ENCODE assay signal across 10 mouse cellular contexts in genomic region chr17:49852183-49852582, GRCm38 (mm10).
A peak's percentile ranks its signal among the peaks of the same experiment; 100 is the strongest.
DNase-seq lines count a peak whose midpoint lies in the region; ATAC-seq and TF ChIP-seq lines count a peak whose summit lies in the region.
"Had no signal": no experiment of that assay in that cellular context is flagged by ENCODE, and none has a peak within 500 bp of the region (broad histone marks: within the 10 kb centered on the region; RNA-seq: fewer than 3 reads in every experiment).

No protein-coding gene starts in this region.

- H3K27ac ChIP-seq in gastrocnemius, adult 2 months, result peak overlapping the region; percentile 35
- H3K27ac ChIP-seq: hindbrain, embryonic 14.5 days; liver, embryonic 13.5 days; neural tube, embryonic 12.5 days had no signal

- TF ChIP-seq CTCF in gastrocnemius, adult 2 months (IDR thresholded peaks at IDR 0.05), result peak; percentile 71

- peak; percentile 35 for DNase-seq in layer of hippocampus, adult 11-12 months (ENCODE audit: low spot score)
- DNase-seq in layer of hippocampus, adult 9-10 months (ENCODE audit: low spot score), result no peak
- peak; percentile 48 for DNase-seq in MN1 (ENCODE audit: low spot score)
- peak; percentile 68 for DNase-seq in gastrocnemius, adult 2 months
- peak; percentile 42 for DNase-seq in kidney, postnatal 10 days
- DNase-seq in urinary bladder, adult 2 months (ENCODE audit: low spot score), result no peak
- DNase-seq: liver, embryonic 13.5 days had no signal

- no peak for ATAC-seq in megakaryocyte-erythroid progenitor cell, adult 5-6 weeks (replicated peaks; ENCODE audit: low FRiP score, low TSS enrichment, poor library complexity, severe bottlenecking)

- H3K4me3 ChIP-seq in gastrocnemius, adult 2 months, result no peak overlapping the region
- H3K4me3 ChIP-seq: liver, embryonic 13.5 days; neural tube, embryonic 12.5 days had no signal

- intact Hi-C loops in gastrocnemius, adult 2 months (cut with DNase I), result loop anchor here (1.0 to 10.0 kb wide), 2 partner anchors 317 to 384 kb away; no protein-coding TSS in a partner anchor

Comparison
In these comparisons a context has a peak if more than half of its experiments do, and no peak if none do; other contexts are left out.
1. DNase-seq: peak in layer of hippocampus, adult 11-12 months (single experiment), MN1 (single experiment), gastrocnemius, adult 2 months (single experiment) and kidney, postnatal 10 days (single experiment); none in layer of hippocampus, adult 9-10 months (single experiment) and urinary bladder, adult 2 months (single experiment).